Mouse (Mus musculus) heart, embryonic 13.5 days (tissue): ENCODE data around the gene Tnks1bp1. TPM values are rescaled to one million over a fixed set of nuclear protein-coding genes. Genes with fewer than 3 reads are reported as not detected.

Experiments used
- ATAC-seq: fragments of 200-750 bp; cut with Nextera tagmentation; 2 replicates; pipeline ENCODE4 v1.8.0; 2017; ENCODE audit warnings: moderate TSS enrichment; ENCODE audit not compliant: insufficient number of reproducible peaks, low FRiP score, low TSS enrichment; ENCODE audit errors: extremely low read depth
- H3K27ac ChIP-seq: fragments of 300-500 bp; sonication (generic); replicated peaks from 2 replicates; pipeline ENCODE4 v1.5.1; 2015; ENCODE audit warnings: moderate library complexity, mild to moderate bottlenecking, inconsistent platforms
- H3K27me3 ChIP-seq: fragments of 300-500 bp; sonication (generic); replicated peaks from 2 replicates; pipeline ENCODE4 v1.6.1; 2015; ENCODE audit warnings: mild to moderate bottlenecking, inconsistent platforms
- H3K36me3 ChIP-seq: fragments of 300-500 bp; sonication (generic); 2 replicates; pipeline ENCODE4 v1.6.1; 2015; ENCODE audit warnings: mild to moderate bottlenecking, inconsistent platforms
- H3K4me1 ChIP-seq: fragments of 300-500 bp; sonication (generic); 2 replicates; pipeline ENCODE4 v1.6.1; 2015; ENCODE audit warnings: inconsistent platforms
- H3K4me2 ChIP-seq: fragments of 300-500 bp; sonication (generic); 2 replicates; pipeline ENCODE4 v1.6.1; 2015; ENCODE audit warnings: inconsistent platforms, mild to moderate bottlenecking, moderate library complexity
- H3K4me3 ChIP-seq: fragments of 300-500 bp; sonication (generic); 2 replicates; pipeline ENCODE4 v1.5.1; 2015; ENCODE audit warnings: moderate library complexity, mild to moderate bottlenecking, inconsistent platforms
- H3K9ac ChIP-seq: fragments of 300-500 bp; sonication (generic); 2 replicates; pipeline ENCODE4 v1.6.1; 2015; ENCODE audit warnings: inconsistent platforms, mild to moderate bottlenecking, moderate library complexity
- H3K9me3 ChIP-seq: fragments of 300-500 bp; sonication (generic); 2 replicates; pipeline ENCODE4 v1.6.1; 2016; ENCODE audit warnings: inconsistent platforms
- WGBS: fragments of 180-500 bp; shearing (Covaris S2); methylation state at CpG from one replicate; pipeline ENCODE4 v1.1.7; 2015; ENCODE audit warnings: mixed read lengths; 5-methylcytosine and 5-hydroxymethylcytosine counted together
- polyA plus RNA-seq: library from polyadenylated mRNA; unstranded; fragments of >200 nt; fragmentation: Nextera tagmentation; extraction: Ambion mirVana; gene quantifications from 2 replicates; pipeline ENCODE4 v1.2.1, GENCODE M21; 2015

The Tnks1bp1 gene
- polyA plus RNA-seq, 1 experiment from 2014 or later, result 17.4 TPM

DNA sequence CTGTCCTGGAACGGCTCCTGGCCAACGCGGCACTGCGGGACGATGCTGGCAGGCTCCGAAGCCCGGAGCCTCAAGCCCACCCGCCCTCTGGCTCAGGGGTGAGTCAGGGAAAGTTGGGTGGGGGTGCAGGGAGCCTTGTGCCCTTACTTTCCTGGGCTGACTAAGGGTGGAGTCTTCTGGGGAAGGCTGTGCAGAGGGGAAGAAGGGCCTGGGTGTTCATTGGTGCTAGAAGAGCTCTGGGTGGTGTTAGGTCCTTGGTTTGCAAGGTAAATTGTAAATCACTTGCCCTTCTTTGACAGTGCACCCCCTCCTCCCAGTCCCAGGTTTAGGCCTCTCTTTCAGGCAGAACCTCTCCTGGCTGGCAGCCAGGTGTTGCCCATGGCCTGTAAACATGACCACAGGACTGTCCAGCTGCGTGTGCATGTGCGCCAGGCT, 13.3 kb downstream of the Tnks1bp1 start:
- 17% methylated on average over 10 of the region's 10 CpGs for WGBS
- peaks cover 20% of the 10 kb centered on the region for H3K4me1 ChIP-seq
- peaks cover 80% of the 10 kb centered on the region for H3K36me3 ChIP-seq
- H3K4me2 ChIP-seq, result peak overlapping the region; percentile 82
- H3K4me3 ChIP-seq, result peak overlapping the region; percentile 54
- no peaks in the 10 kb centered on the region for H3K9me3 ChIP-seq
- no peaks in the 10 kb centered on the region for H3K27me3 ChIP-seq
- ATAC-seq, result no peak
- no peak overlapping the region; the same call in 1 of the 2 replicates for H3K27ac ChIP-seq
- H3K9ac ChIP-seq, result peak overlapping the region; percentile 82

DNA sequence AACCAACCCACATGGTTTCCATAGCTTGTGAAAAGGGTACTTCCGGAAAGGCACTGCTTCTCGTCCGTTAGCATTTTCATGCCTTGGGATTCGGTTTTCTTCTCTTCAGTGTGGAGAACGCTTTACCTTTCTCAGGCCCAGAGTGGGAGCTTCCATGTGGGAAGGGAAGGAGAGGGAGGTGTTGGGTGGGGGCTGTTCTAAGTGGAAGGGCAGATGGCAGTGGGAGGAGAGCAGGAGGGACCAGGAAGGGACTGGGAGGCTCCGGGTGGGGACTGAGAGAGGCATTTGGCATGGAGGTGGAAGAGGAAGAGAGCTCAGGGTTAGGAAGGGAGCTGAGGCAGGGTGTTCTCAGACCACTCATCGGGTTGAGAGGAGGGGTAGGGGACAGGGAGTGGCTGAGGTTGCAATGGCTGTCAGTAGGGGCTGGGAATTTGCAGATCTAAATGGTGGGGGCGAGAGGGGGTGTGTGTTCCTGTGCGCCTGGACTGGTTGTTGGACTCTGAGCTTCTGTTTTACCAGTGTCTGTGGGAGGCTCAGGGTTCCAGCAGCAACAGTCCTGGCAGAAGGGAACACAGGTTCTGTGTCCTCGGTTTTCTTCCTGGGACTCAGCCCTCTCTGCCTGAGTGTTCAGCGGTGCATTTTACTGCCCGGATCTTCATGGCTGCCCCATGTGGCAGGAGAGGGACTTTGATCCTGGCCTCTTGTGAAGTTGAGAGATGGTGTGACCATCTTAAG, 17.5 kb downstream of the Tnks1bp1 start:
- Histone ChIP-seq H3K4me1 (peaks cover 32% of the 10 kb centered on the region), H3K27ac (no peak overlapping the region), H3K27me3 (no peaks in the 10 kb centered on the region), H3K36me3 (peaks cover 61% of the 10 kb centered on the region), H3K9me3 (no peaks in the 10 kb centered on the region), H3K9ac (no peak overlapping the region), H3K4me2 (no peak overlapping the region), H3K4me3 (no peak overlapping the region)
- ATAC-seq, result no peak
- WGBS, result 76% methylated on average over 12 of the region's 12 CpGs

DNA sequence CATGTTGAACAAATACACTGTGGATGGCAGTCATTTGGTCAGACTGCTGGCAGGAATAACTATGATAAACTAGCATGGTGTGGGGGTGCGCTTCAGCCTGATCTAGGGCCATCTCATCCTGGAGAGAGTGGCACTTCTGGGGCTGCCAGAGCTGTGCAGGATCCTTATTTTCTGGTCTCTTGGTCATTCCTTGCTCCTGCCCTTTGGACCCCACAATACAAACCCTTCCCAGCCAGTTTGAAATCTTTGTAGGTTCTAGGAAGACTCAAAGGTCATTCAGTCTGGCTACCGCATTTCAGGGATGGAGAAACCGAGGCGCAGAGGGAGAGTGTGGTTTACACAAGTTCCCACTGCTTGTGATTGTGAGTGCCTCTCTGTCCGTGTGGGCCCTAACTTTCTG, 19.1 kb downstream of the Tnks1bp1 start:
- H3K36me3 ChIP-seq, result peaks cover 69% of the 10 kb centered on the region
- no peak for ATAC-seq

DNA sequence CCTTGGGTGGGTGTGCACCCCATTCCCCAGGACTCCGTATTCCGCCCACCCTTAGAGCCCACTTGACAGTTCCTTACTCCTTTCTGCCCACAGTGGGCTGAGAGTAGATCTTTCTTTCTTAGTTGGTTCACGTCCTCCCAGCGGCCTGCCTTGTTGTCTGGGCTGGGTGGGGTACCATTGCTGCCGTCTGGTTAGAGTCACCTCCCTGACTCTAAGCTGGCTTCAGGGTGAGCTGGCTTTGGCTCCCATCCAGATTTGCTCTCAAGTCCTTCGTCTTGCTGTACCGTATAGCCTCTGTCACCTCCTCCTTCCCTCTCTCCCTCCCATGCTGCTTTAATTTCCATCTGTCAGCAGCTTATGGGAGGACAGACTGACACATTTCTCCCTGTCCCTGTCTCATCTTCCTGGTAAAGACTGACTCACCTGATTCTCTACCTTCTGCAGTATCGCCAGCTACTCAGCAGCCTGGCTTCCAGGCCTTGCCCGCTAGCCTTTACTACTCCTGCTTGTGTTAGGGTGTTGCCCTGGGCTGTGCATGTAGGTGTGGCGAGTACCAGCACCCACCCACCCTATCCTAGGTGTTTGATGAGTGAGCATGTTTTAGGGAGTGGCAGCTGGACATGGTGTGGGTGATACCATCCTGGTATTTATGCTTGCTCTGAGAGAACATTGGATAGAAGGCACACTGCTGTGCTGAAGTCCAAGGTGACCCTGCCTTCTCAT, 20.2 kb downstream of the Tnks1bp1 start:
- Histone ChIP-seq H3K4me2 (no peak overlapping the region), H3K27me3 (no peaks in the 10 kb centered on the region), H3K36me3 (peaks cover 69% of the 10 kb centered on the region), H3K27ac (no peak overlapping the region), H3K4me1 (peaks cover 20% of the 10 kb centered on the region), H3K9ac (no peak overlapping the region), H3K4me3 (no peak overlapping the region), H3K9me3 (no peaks in the 10 kb centered on the region)
- ATAC-seq, result no peak
- 57% methylated on average over 10 of the region's 10 CpGs for WGBS

More for the DNA sequence above, 19.1 kb downstream of the Tnks1bp1 start:
- Histone ChIP-seq H3K4me2 (no peak overlapping the region), H3K9me3 (no peaks in the 10 kb centered on the region), H3K9ac (no peak overlapping the region), H3K27me3 (no peaks in the 10 kb centered on the region), H3K4me3 (no peak overlapping the region), H3K27ac (no peak overlapping the region), H3K4me1 (peaks cover 20% of the 10 kb centered on the region)
- WGBS, result 88% methylated on average over 5 of the region's 5 CpGs

DNA sequence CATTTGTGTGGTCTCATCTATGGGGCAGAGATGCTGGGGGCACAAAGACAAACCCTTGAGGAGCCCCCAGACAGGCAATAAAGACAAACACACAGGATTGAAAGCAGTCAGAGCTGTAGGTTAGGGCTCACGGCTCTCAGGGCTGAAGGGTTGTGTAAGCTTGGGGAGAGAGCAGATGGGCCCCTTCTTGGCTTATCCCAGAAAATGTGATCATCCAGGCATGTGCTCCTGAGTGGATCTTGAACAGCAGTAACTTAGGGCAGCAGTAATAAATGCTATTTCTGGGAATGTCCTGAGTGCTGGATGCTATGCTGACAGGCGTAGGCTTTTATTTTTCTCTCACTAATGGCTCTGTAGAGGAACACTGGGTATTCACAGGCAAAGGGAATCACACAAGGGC, 20.8 kb downstream of the Tnks1bp1 start:
- Histone ChIP-seq H3K27me3 (no peaks in the 10 kb centered on the region), H3K36me3 (peaks cover 68% of the 10 kb centered on the region), H3K4me2 (no peak overlapping the region), H3K4me3 (no peak overlapping the region), H3K4me1 (peaks cover 20% of the 10 kb centered on the region), H3K9ac (no peak overlapping the region), H3K9me3 (no peaks in the 10 kb centered on the region), H3K27ac (no peak overlapping the region)
- WGBS, result 71% methylated on average over 2 of the region's 2 CpGs
- no peak for ATAC-seq

DNA sequence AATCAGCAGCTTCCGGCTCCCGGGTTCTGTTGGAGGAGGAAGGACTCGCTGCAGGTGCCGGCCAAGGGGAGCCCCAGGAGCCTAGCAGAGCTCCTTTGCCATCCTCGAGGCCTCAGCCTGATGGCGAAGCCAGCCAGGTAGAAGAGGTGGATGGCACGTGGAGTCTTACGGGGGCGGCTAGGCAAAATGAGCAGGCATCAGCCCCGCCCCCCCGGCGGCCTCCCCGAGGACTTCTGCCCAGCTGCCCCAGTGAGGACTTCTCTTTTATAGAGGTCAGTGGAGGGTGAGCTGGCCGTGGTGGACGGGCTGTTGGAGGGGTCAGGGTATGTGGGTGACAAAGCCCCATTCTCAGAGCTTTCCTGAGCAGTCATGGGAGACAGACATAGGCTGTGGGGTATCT, 22.3 kb downstream of the Tnks1bp1 start:
- Histone ChIP-seq H3K27me3 (no peaks in the 10 kb centered on the region), H3K9ac (no peak overlapping the region), H3K36me3 (peaks cover 69% of the 10 kb centered on the region), H3K4me1 (peaks cover 20% of the 10 kb centered on the region), H3K4me3 (no peak overlapping the region), H3K27ac (no peak overlapping the region), H3K4me2 (no peak overlapping the region), H3K9me3 (no peaks in the 10 kb centered on the region)
- WGBS, result 69% methylated on average over 15 of the region's 15 CpGs
- no peak for ATAC-seq

DNA sequence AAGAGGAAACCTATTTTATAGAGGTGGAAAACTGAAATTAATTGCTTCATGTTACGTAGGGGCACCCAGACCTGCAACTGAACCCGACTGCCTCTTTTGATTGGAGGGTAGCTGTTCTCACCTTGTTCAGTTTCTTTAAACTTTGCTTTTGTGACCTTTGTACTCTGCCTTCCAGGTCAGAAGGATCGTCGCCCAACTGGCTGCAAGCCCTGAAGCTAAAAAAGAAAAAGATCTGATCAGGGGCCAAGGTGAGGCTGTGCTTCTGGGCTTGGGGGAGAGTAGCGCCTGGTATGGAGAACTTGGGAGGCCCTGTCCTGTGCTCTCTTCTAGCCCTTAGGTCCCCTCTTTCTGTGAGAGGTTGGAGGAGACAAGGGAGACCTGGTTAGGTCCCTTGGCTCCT, 24.1 kb downstream of the Tnks1bp1 start:
- Histone ChIP-seq H3K27me3 (no peaks in the 10 kb centered on the region), H3K27ac (no peak overlapping the region), H3K4me1 (peaks cover 20% of the 10 kb centered on the region), H3K4me3 (no peak overlapping the region), H3K9me3 (no peaks in the 10 kb centered on the region), H3K9ac (no peak overlapping the region), H3K4me2 (no peak overlapping the region), H3K36me3 (peaks cover 59% of the 10 kb centered on the region)
- ATAC-seq, result no peak
- WGBS, result 81% methylated on average over 5 of the region's 5 CpGs

DNA sequence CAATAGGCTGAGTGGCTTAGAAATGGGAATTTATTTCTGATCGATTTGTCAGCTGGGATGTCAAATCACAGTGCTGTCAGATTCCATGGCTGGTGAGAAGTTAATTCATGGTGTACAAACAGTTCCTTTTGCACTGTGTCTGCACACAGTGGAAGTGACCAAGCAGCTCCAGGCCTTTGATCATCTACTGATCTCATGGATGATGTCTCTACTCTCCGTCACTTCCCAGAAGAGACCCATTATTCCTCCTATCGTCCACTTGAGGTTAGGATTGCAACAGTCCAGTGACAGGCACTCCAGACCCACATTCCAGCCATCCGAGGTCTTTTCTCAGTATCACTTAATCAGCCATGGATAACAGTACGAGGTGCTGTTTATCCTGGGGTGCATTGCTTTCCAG, 25.9 kb downstream of the Tnks1bp1 start:
- Histone ChIP-seq H3K4me3 (no peak overlapping the region), H3K4me1 (peaks cover 3% of the 10 kb centered on the region; the same call in 1 of the 2 replicates), H3K9ac (no peak overlapping the region), H3K9me3 (no peaks in the 10 kb centered on the region), H3K27ac (no peak overlapping the region), H3K27me3 (no peaks in the 10 kb centered on the region), H3K36me3 (peaks cover 63% of the 10 kb centered on the region), H3K4me2 (no peak overlapping the region)
- 55% methylated on average over 5 of the region's 5 CpGs for WGBS
- ATAC-seq, result no peak

DNA sequence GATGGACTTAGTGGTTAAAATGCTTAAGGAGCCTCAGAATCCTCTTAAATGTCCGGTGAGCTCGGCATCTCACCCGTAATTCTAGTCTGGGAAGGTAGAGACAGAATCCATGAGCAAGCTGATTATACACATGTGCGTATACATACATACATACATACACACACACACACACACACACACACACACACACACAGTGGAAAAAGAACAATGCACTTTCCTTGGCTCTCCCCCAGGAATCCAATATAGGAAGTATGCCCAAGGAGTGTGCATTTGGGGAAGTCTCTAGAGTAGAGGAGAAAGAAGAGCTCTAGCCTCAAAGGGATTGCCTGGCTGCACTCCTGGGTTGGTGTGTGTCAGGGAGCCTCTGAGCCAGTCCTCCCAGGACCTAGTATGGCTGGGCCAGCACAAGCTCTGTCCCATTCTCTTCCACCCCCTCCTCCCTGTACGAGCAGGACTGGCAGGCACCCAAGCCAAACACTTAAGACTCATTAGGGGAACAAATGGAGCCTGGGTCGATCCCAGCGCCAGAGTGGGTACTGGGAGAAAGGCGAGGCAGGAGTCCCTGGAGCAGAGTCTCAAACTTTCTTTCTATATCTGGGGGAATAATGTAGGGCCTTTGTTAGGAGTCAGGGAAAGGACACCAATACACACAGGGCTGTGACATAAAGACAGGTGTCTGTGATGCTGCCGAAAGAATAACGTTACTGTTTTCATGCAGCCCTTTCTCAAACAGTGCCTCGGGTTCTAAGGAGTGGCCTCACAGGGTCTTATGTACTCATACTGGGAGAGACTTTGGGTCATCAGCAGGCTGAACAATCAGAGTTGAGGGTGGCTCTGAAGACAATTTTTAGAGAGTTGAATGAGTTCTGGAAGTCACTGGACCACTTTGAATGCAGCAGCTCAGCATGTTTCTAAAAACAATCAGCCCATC, 41.2 kb downstream of the Tnks1bp1 start:
- Histone ChIP-seq H3K9ac (no peak overlapping the region), H3K27ac (peak overlapping the region; percentile 39; the same call in 1 of the 2 replicates), H3K4me3 (no peak overlapping the region), H3K27me3 (no peaks in the 10 kb centered on the region), H3K4me2 (no peak overlapping the region), H3K36me3 (no peaks in the 10 kb centered on the region), H3K4me1 (peaks cover 11% of the 10 kb centered on the region), H3K9me3 (no peaks in the 10 kb centered on the region)
- 51% methylated on average over 11 of the region's 11 CpGs for WGBS
- peak; percentile 38; the same call in 1 of the 2 replicates for ATAC-seq

DNA sequence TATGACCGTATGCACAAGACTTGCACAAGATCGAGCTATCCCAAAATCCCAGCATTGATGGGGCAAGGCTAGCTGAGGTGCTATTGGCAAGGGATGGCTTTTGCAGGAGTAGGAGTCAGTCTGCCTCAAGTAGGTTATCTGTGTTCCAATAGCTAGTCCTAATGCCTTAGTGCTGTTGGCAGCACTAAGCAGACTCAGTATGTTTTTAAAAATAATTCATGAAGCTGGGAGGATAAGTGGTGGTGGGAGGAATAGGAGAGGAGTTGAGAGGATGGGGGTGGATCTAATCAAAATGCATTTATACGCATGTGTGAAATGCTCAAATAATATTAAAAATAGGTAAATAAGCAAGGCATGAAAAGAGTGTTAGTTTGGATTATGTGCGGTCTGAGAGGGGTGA, 43.5 kb downstream of the Tnks1bp1 start:
- ATAC-seq, result no peak
- Histone ChIP-seq H3K27me3 (no peaks in the 10 kb centered on the region), H3K4me1 (peaks cover 19% of the 10 kb centered on the region), H3K36me3 (no peaks in the 10 kb centered on the region), H3K9ac (no peak overlapping the region), H3K4me2 (no peak overlapping the region), H3K9me3 (no peaks in the 10 kb centered on the region), H3K27ac (no peak overlapping the region), H3K4me3 (no peak overlapping the region)
- 85% methylated on average over 4 of the region's 4 CpGs for WGBS

DNA sequence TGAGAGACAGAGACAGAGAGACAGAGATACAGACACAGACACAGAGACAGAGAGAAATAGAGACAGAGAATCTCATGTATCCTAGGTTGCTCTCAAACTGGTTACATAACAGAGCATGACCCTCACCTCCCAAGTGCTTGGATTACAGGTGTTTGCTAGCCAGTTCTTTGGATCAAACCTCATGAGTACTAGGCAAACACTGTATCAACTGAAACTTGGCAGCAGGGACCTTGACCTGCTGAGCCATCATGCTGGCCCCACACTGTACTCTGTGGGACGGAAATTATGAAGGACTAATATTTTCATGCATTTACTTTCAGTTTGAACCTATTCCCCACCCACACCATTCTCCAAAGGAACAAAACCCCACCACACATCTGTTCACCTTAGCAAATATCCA, 45.6 kb downstream of the Tnks1bp1 start:
- Histone ChIP-seq H3K9ac (no peak overlapping the region), H3K36me3 (no peaks in the 10 kb centered on the region), H3K4me3 (no peak overlapping the region), H3K27me3 (no peaks in the 10 kb centered on the region), H3K4me2 (no peak overlapping the region), H3K27ac (no peak overlapping the region), H3K9me3 (no peaks in the 10 kb centered on the region), H3K4me1 (peaks cover 19% of the 10 kb centered on the region)
- WGBS, result 97% methylated on average over 1 of the region's 1 CpGs
- no peak for ATAC-seq
